Mouse (Mus musculus) intestine, embryonic 16.5 days (tissue): ENCODE measurements around the gene Ccar1. TPM values are rescaled to one million over a fixed set of nuclear protein-coding genes. Genes with fewer than 3 reads are reported as not detected.
"Not testable (repeated sequence)": the region's sequence is repeated elsewhere in the genome, so short reads cannot be mapped to it uniquely, and the experiment has no call there.

Source experiments
- ATAC-seq: fragments of 200-750 bp; cut with Nextera tagmentation; 2 replicates; pipeline ENCODE4 v1.8.0; 2017; ENCODE audit warnings: moderate TSS enrichment, moderate library complexity
- H3K27ac ChIP-seq: fragments of 300-500 bp; sonication (generic); 2 replicates; pipeline ENCODE4 v1.5.1; 2014; ENCODE audit warnings: mild to moderate bottlenecking, low read length
- H3K27me3 ChIP-seq: fragments of 300-500 bp; sonication (generic); replicated peaks from 2 replicates; pipeline ENCODE4 v1.6.1; 2014; ENCODE audit warnings: low read length, control low read depth, mixed read lengths; ENCODE audit not compliant: control insufficient read depth, insufficient read depth
- H3K36me3 ChIP-seq: fragments of 300-500 bp; sonication (generic); 2 replicates; pipeline ENCODE4 v1.6.1; 2014; ENCODE audit warnings: low read length, control low read depth; ENCODE audit not compliant: control insufficient read depth, insufficient read depth
- H3K4me1 ChIP-seq: fragments of 300-500 bp; sonication (generic); 2 replicates; pipeline ENCODE4 v1.6.1; 2014; ENCODE audit warnings: low read length, control low read depth, mixed read lengths; ENCODE audit not compliant: control insufficient read depth, insufficient read depth
- H3K4me2 ChIP-seq: fragments of 300-500 bp; sonication (generic); 2 replicates; pipeline ENCODE4 v1.6.1; 2014; ENCODE audit warnings: low read depth, low read length, control low read depth
- H3K4me3 ChIP-seq: fragments of 300-500 bp; sonication (generic); 2 replicates; pipeline ENCODE4 v1.5.1; 2014; ENCODE audit warnings: mild to moderate bottlenecking, low read length
- H3K9ac ChIP-seq: fragments of 300-500 bp; sonication (generic); 2 replicates; pipeline ENCODE4 v1.6.1; 2014; ENCODE audit warnings: low read depth, low read length
- H3K9me3 ChIP-seq: fragments of 300-500 bp; sonication (generic); 2 replicates; pipeline ENCODE4 v1.6.1; 2016; ENCODE audit warnings: low read length, control low read depth; ENCODE audit not compliant: control insufficient read depth
- WGBS: fragments of 180-500 bp; shearing (Covaris S2); extraction: QIAGEN DNeasy Blood & Tissue Kit; methylation state at CpG from one replicate; pipeline ENCODE4 v1.1.7; 2014; 5-methylcytosine and 5-hydroxymethylcytosine counted together
- polyA plus RNA-seq: library from polyadenylated mRNA; unstranded; fragments of >200 nt; fragmentation: Nextera tagmentation; extraction: Ambion mirVana; gene quantifications from 2 replicates; pipeline ENCODE4 v1.2.1, GENCODE M21; 2015

The Ccar1 gene
- polyA plus RNA-seq, 1 experiment from 2014 or later, result 103 TPM

- ATAC-seq, result no peak
- WGBS, result 93% methylated on average over 7 of the region's 7 CpGs
- no peak overlapping the region for H3K4me3 ChIP-seq
Observed at GRCm38 (mm10) chr10:62808316-62808715, 16.2 kb upstream of the Ccar1 start.

GRCm38 (mm10) chr10:62804106-62804505 lies 12.0 kb upstream of the Ccar1 start:
- Histone ChIP-seq H3K4me1 (no peaks in the 10 kb centered on the region), H3K9ac (no peak overlapping the region), H3K9me3 (no peaks in the 10 kb centered on the region), H3K27me3 (no peaks in the 10 kb centered on the region), H3K4me3 (no peak overlapping the region), H3K27ac (no peak overlapping the region), H3K4me2 (no peak overlapping the region), H3K36me3 (no peaks in the 10 kb centered on the region)
- WGBS, result 82% methylated on average over 2 of the region's 2 CpGs
- ATAC-seq, result no peak

More at GRCm38 (mm10) chr10:62808316-62808715, 16.2 kb upstream of the Ccar1 start:
- Histone ChIP-seq H3K27ac (no peak overlapping the region), H3K36me3 (no peaks in the 10 kb centered on the region), H3K9ac (no peak overlapping the region), H3K4me1 (no peaks in the 10 kb centered on the region), H3K9me3 (no peaks in the 10 kb centered on the region), H3K27me3 (no peaks in the 10 kb centered on the region), H3K4me2 (no peak overlapping the region)

- no peaks in the 10 kb centered on the region for H3K36me3 ChIP-seq
- ATAC-seq, result no peak
- no peaks in the 10 kb centered on the region for H3K27me3 ChIP-seq
- H3K9me3 ChIP-seq, result no peaks in the 10 kb centered on the region
- no peak overlapping the region for H3K4me2 ChIP-seq
- no peaks in the 10 kb centered on the region for H3K4me1 ChIP-seq
- H3K27ac ChIP-seq, result no peak overlapping the region
- 95% methylated on average over 2 of the region's 2 CpGs for WGBS
- no peak overlapping the region for H3K9ac ChIP-seq
- no peak overlapping the region for H3K4me3 ChIP-seq
Observed at GRCm38 (mm10) chr10:62803296-62803695, 11.2 kb upstream of the Ccar1 start.

GRCm38 (mm10) chr10:62794221-62794620 lies 2.1 kb upstream of the Ccar1 start:
- ATAC-seq, result no peak
- Histone ChIP-seq H3K27me3 (no peaks in the 10 kb centered on the region), H3K9ac (no peak overlapping the region), H3K36me3 (peaks cover 3% of the 10 kb centered on the region), H3K4me1 (peaks cover 11% of the 10 kb centered on the region; the same call in 1 of the 2 replicates), H3K4me3 (no peak overlapping the region), H3K4me2 (no peak overlapping the region), H3K27ac (no peak overlapping the region), H3K9me3 (no peaks in the 10 kb centered on the region)
- 96% methylated on average over 4 of the region's 4 CpGs for WGBS

- no peak for ATAC-seq
- peak overlapping the region; percentile 99 for H3K27ac ChIP-seq
- peak overlapping the region; percentile 98 for H3K4me3 ChIP-seq
- peak overlapping the region; percentile 54 for H3K4me2 ChIP-seq
- no peaks in the 10 kb centered on the region for H3K27me3 ChIP-seq
- H3K9me3 ChIP-seq, result no peaks in the 10 kb centered on the region
- WGBS, result 39% methylated on average over 2 of the region's 2 CpGs
- H3K36me3 ChIP-seq, result peaks cover 9% of the 10 kb centered on the region
- peak overlapping the region; percentile 99; the same call in 1 of the 2 replicates for H3K9ac ChIP-seq
- peaks cover 15% of the 10 kb centered on the region for H3K4me1 ChIP-seq
Observed at GRCm38 (mm10) chr10:62793091-62793453, 986 bp upstream of the Ccar1 start.

GRCm38 (mm10) chr10:62791251-62792176 lies 572 bp downstream of the Ccar1 start:
- Histone ChIP-seq H3K27ac (peak overlapping the region; percentile 99), H3K9ac (peak overlapping the region; percentile 99), H3K27me3 (no peaks in the 10 kb centered on the region), H3K36me3 (peaks cover 12% of the 10 kb centered on the region), H3K4me2 (peak overlapping the region; percentile 64), H3K4me1 (peaks cover 15% of the 10 kb centered on the region), H3K9me3 (no peaks in the 10 kb centered on the region), H3K4me3 (peak overlapping the region; percentile 98)
- peak; percentile 83 for ATAC-seq
- under 1% methylated on average over 78 of the region's 78 CpGs for WGBS

GRCm38 (mm10) chr10:62781776-62782175 lies 10.3 kb downstream of the Ccar1 start:
- H3K4me3 ChIP-seq, H3K9me3 ChIP-seq, H3K27me3 ChIP-seq, H3K9ac ChIP-seq, H3K4me2 ChIP-seq, H3K27ac ChIP-seq, ATAC-seq, H3K4me1 ChIP-seq: not testable (repeated sequence)
- H3K36me3 ChIP-seq, result peaks cover 24% of the 10 kb centered on the region
- WGBS, result 93% methylated on average over 1 of the region's 1 CpGs

- Histone ChIP-seq H3K36me3 (peaks cover 16% of the 10 kb centered on the region), H3K4me3 (no peak overlapping the region), H3K9me3 (no peaks in the 10 kb centered on the region), H3K4me1 (no peaks in the 10 kb centered on the region), H3K9ac (no peak overlapping the region), H3K27me3 (no peaks in the 10 kb centered on the region), H3K27ac (no peak overlapping the region), H3K4me2 (no peak overlapping the region)
- no peak for ATAC-seq
- WGBS, result 77% methylated on average over 6 of the region's 6 CpGs
Observed at GRCm38 (mm10) chr10:62750781-62751180, 41.3 kb downstream of the Ccar1 start.

- Histone ChIP-seq H3K9me3 (no peaks in the 10 kb centered on the region), H3K27ac (no peak overlapping the region), H3K4me2 (no peak overlapping the region), H3K4me3 (no peak overlapping the region), H3K27me3 (no peaks in the 10 kb centered on the region), H3K4me1 (no peaks in the 10 kb centered on the region), H3K36me3 (peaks cover 8% of the 10 kb centered on the region; the same call in 1 of the 2 replicates), H3K9ac (no peak overlapping the region)
- no peak for ATAC-seq
- 85% methylated on average over 4 of the region's 4 CpGs for WGBS
Observed at GRCm38 (mm10) chr10:62739961-62740737, 51.9 kb downstream of the Ccar1 start.
